ENCODE assay signal across 9 mouse cellular contexts in genomic region chr10:67204652-67205407, GRCm38 (mm10).
DNase-seq lines count a peak whose midpoint lies in the region; ATAC-seq lines count a peak whose summit lies in the region.
"Had no signal": no experiment of that assay in that cellular context is flagged by ENCODE, and none has a peak within 500 bp of the region (broad histone marks: within the 10 kb centered on the region; RNA-seq: fewer than 3 reads in every experiment).

No protein-coding gene starts in this region.

- 89% methylated on average over 11 of the region's 11 CpGs for WGBS in hindbrain, embryonic 13.5 days
- WGBS in midbrain, embryonic 15.5 days, result 91% methylated on average over 11 of the region's 11 CpGs

- H3K27ac ChIP-seq in hindbrain, embryonic 13.5 days, result no peak overlapping the region
- no peak overlapping the region for H3K27ac ChIP-seq in midbrain, embryonic 15.5 days
- H3K27ac ChIP-seq: neural tube, embryonic 15.5 days had no signal

- ATAC-seq in frontal cortex, adult (ENCODE audit: low TSS enrichment), result peak; percentile 11; the same call in 1 of the 2 replicates
- no peak for ATAC-seq in hindbrain, embryonic 13.5 days (ENCODE audit: low FRiP score)
- ATAC-seq in midbrain, embryonic 15.5 days (replicated peaks), result no peak

- H3K4me3 ChIP-seq in hindbrain, embryonic 13.5 days, result no peak overlapping the region
- no peak overlapping the region for H3K4me3 ChIP-seq in midbrain, embryonic 15.5 days
- H3K4me3 ChIP-seq: neural tube, embryonic 15.5 days had no signal

- H3K4me1 ChIP-seq in hindbrain, embryonic 13.5 days (replicated peaks), result peaks cover 11% of the 10 kb centered on the region
- H3K4me1 ChIP-seq in midbrain, embryonic 15.5 days, result peaks cover 6% of the 10 kb centered on the region; the same call in 1 of the 2 replicates

- H3K36me3 ChIP-seq in hindbrain, embryonic 13.5 days, result no peaks in the 10 kb centered on the region
- H3K36me3 ChIP-seq in midbrain, embryonic 15.5 days (replicated peaks), result no peaks in the 10 kb centered on the region
- H3K36me3 ChIP-seq: neural tube, embryonic 15.5 days had no signal

- H3K27me3 ChIP-seq in hindbrain, embryonic 13.5 days, result no peaks in the 10 kb centered on the region
- H3K27me3 ChIP-seq in midbrain, embryonic 15.5 days (replicated peaks), result no peaks in the 10 kb centered on the region
- H3K27me3 ChIP-seq: neural tube, embryonic 15.5 days had no signal

- no peak for DNase-seq in frontal cortex, postnatal 10 days (ENCODE audit: low spot score in 2 of 2)
- peak; percentile 36 for DNase-seq in A20 (ENCODE audit: low read depth, low spot score)
- DNase-seq in induced T-regulatory cell, adult 2 months (ENCODE audit: low read depth), result peak; percentile 75
- peak; percentile 60 for DNase-seq in lung, postnatal 25 days (ENCODE audit: low spot score)
- no peak for DNase-seq in urinary bladder, postnatal 14 days (ENCODE audit: low spot score)

- no peaks in the 10 kb centered on the region for H3K9me3 ChIP-seq in hindbrain, embryonic 13.5 days
- H3K9me3 ChIP-seq in midbrain, embryonic 15.5 days, result no peaks in the 10 kb centered on the region
- H3K9me3 ChIP-seq: neural tube, embryonic 15.5 days had no signal

- no peak overlapping the region for H3K4me2 ChIP-seq in hindbrain, embryonic 13.5 days
- no peak overlapping the region for H3K4me2 ChIP-seq in midbrain, embryonic 15.5 days
- H3K4me2 ChIP-seq: neural tube, embryonic 15.5 days had no signal

- no peak overlapping the region for H3K9ac ChIP-seq in hindbrain, embryonic 13.5 days
- H3K9ac ChIP-seq in midbrain, embryonic 15.5 days, result no peak overlapping the region
- H3K9ac ChIP-seq: neural tube, embryonic 15.5 days had no signal

Comparison
In these comparisons a context has a peak if more than half of its experiments do, and no peak if none do; other contexts are left out.
1. DNase-seq: peak in A20 (single experiment), induced T-regulatory cell, adult 2 months (single experiment) and lung, postnatal 25 days (single experiment); none in frontal cortex, postnatal 10 days (0 of 2) and urinary bladder, postnatal 14 days (single experiment).